Mouse (Mus musculus) cerebellum, postnatal 10 days (tissue): ENCODE results near the gene St7l.

Experiments
- DNase-seq, 2 experiments: peaks; one replicate each; pipeline ENCODE4 v3.0.0; 2021; ENCODE audit warnings: mixed read lengths in 2 of 2

Gene St7l

GRCm38 (mm10) chr3:104965070-104965855, 101.5 kb downstream of the St7l start:
- no peak for DNase-seq

- no peak for DNase-seq
Measured at GRCm38 (mm10) chr3:104965991-104966554, 102.3 kb downstream of the St7l start.

DNA sequence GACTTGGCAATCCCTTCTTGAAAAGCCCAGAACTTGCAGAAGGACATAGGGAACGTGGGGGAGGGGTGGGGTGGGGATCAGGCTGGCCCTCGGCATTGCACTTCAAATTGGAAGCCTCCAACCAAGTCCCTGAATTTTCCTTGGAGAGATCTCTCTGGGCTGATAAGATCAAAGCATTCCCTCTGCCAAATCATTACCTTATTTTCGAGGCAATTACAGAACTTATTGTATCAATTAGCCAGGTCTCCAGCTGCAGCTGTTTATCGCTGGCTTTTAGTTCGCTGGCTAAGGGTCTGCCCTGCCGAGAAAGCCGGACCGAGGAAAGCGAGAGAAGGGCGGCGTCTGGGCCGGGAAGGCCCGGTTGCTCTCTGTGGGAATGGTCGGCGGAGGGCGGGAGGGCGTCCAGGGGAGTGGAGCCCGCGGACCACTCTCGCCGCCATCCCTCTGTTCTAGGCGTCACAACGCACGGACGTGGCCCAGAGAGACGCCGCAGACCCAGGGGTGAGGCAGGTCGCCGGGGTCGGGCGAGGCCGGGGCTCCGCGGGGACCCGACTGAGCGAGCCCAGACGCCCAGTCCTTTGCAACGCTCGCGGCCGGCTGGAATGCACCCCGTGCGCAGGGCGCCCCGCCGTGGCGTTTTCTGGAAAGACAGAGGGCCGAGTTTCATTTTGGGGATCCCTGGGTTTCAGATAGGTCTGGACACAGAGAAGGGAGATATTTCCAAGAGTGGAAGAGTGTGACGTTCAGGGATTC, 103.9 kb downstream of the St7l start:
- peak; percentile 88 for DNase-seq
